Mouse (Mus musculus) bone marrow macrophage, adult 2 months (primary cell): ENCODE data around the gene Ces3b. TPM values are rescaled to one million over a fixed set of nuclear protein-coding genes. Genes with fewer than 3 reads are reported as not detected.

Experiments used
- H3K27ac ChIP-seq: 2 replicates; pipeline ENCODE4 v1.5.1; 2012; ENCODE audit warnings: low read depth, low read length; ENCODE audit not compliant: insufficient read depth
- H3K4me1 ChIP-seq: 2 replicates; pipeline ENCODE4 v1.6.1; 2012; ENCODE audit warnings: low read length; ENCODE audit not compliant: control insufficient read depth, insufficient read depth
- H3K4me3 ChIP-seq: 2 replicates; pipeline ENCODE4 v1.5.1; 2012; ENCODE audit warnings: mild to moderate bottlenecking, low read length, moderate library complexity; ENCODE audit not compliant: insufficient read depth
- CTCF ChIP-seq: IDR thresholded peaks from 2 replicates; pipeline ENCODE4 v1.5.1; 2012; ENCODE audit warnings: low read depth, mild to moderate bottlenecking, low read length, moderate library complexity
- POLR2A ChIP-seq: IDR thresholded peaks from 2 replicates; pipeline ENCODE4 v1.6.1; 2012; ENCODE audit warnings: mild to moderate bottlenecking, low read depth, low read length, borderline replicate concordance
- polyA plus RNA-seq: library from polyadenylated mRNA; stranded (reverse); fragments of >200 nt; gene quantifications from 2 replicates; pipeline ENCODE4 v1.2.4, GENCODE M21; 2012; ENCODE audit not compliant: missing spikeins, insufficient read depth, insufficient read length

The Ces3b gene
- polyA plus RNA-seq, 1 experiment = not detected

DNA sequence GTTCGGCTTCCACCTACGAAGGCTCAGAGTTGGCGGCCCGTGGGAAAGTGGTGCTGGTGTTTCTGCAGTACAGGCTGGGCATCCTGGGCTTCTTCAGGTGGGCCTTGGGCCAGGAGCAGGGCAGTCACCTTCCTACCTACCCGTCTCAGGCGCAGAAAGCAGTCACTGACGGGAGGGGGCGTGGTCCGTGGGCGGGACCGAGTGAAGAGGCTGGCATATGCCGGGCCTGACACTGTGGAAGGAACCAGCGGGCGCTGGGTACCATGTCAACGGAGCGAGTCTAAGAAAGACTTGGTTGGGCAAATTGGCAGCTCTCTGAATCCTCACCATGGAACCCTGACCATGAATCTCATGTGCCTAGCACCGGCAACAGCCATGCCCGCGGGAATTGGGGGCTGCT lies 58.8 kb downstream of the Ces3b start:
- Histone ChIP-seq H3K4me3 (no peak overlapping the region), H3K27ac (no peak overlapping the region), H3K4me1 (no peaks in the 10 kb centered on the region)
- TF ChIP-seq POLR2A = no peak
- no peak for TF ChIP-seq CTCF

Other genes starting within 250 kb of the Ces3b start
- not detected in 2 replicates for gene Ces2c, start 236.7 kb upstream of the Ces3b start, polyA plus RNA-seq
- gene Ces2e, start 157.5 kb upstream of the Ces3b start, polyA plus RNA-seq = not detected in 2 replicates
- gene Ces2f, start 136.4 kb upstream of the Ces3b start, polyA plus RNA-seq = not detected in 2 replicates
- gene Ces2g, start 122.0 kb upstream of the Ces3b start, polyA plus RNA-seq = not detected in 2 replicates
- gene Ces2h, start 82.9 kb upstream of the Ces3b start, polyA plus RNA-seq = not detected in 2 replicates
- not detected in 2 replicates for gene Ces3a, start 35.2 kb upstream of the Ces3b start, polyA plus RNA-seq
- not detected in 2 replicates for gene Ces4a, start 48.0 kb downstream of the Ces3b start, polyA plus RNA-seq
- 124 and 130 TPM in 2 replicates for gene Cbfb, start 86.9 kb downstream of the Ces3b start, polyA plus RNA-seq
- gene D230025D16Rik, start 141.4 kb downstream of the Ces3b start, polyA plus RNA-seq = 24.5 and 27.8 TPM in 2 replicates
- gene B3gnt9, start 171.4 kb downstream of the Ces3b start, polyA plus RNA-seq = 1.1 and 1.6 TPM in 2 replicates
- 23.6 and 26.2 TPM in 2 replicates for gene Tradd, start 180.9 kb downstream of the Ces3b start, polyA plus RNA-seq
- 6.5 and 6.8 TPM in 2 replicates for gene Fbxl8, start 180.9 kb downstream of the Ces3b start, polyA plus RNA-seq
- gene Hsf4, start 186.0 kb downstream of the Ces3b start, polyA plus RNA-seq = 4.7 and 5.0 TPM in 2 replicates
- 0.23 TPM in 1 of 2 replicates, not detected in the other for gene Nol3, start 192.4 kb downstream of the Ces3b start, polyA plus RNA-seq
- 0.67 and 1.3 TPM in 2 replicates for gene 4931428F04Rik, start 206.1 kb downstream of the Ces3b start, polyA plus RNA-seq
- gene Exoc3l, start 212.3 kb downstream of the Ces3b start, polyA plus RNA-seq = 0.95 and 1.1 TPM in 2 replicates
- 40.6 and 47.6 TPM in 2 replicates for gene E2f4, start 213.9 kb downstream of the Ces3b start, polyA plus RNA-seq
- gene Elmo3, start 221.8 kb downstream of the Ces3b start, polyA plus RNA-seq = 1.5 and 2.6 TPM in 2 replicates
- gene Lrrc29, start 242.5 kb downstream of the Ces3b start, polyA plus RNA-seq = 3.1 and 3.2 TPM in 2 replicates
- gene Tmem208, start 242.6 kb downstream of the Ces3b start, polyA plus RNA-seq = 51.2 and 56.6 TPM in 2 replicates